Mouse (Mus musculus) limb, embryonic 14.5 days (tissue): ENCODE results near the gene Ildr2. TPM values are rescaled to one million over a fixed set of nuclear protein-coding genes. Genes with fewer than 3 reads are reported as not detected.

Experiments
- ATAC-seq: fragments of 200-750 bp; cut with Nextera tagmentation; 2 replicates; pipeline ENCODE4 v1.8.0; 2017; ENCODE audit warnings: low read depth, moderate number of reproducible peaks, moderate TSS enrichment; ENCODE audit not compliant: low FRiP score
- DNase-seq: peaks from one replicate; pipeline ENCODE4 v3.0.0-alpha.2; 2015; ENCODE audit warnings: low spot score
- H3K27ac ChIP-seq: fragments of 300-500 bp; sonication (generic); replicated peaks from 2 replicates; pipeline ENCODE4 v1.5.1; 2014; ENCODE audit warnings: low read depth, mild to moderate bottlenecking, low read length, moderate library complexity, mixed read lengths
- H3K27me3 ChIP-seq: fragments of 300-500 bp; sonication (generic); 2 replicates; pipeline ENCODE4 v1.6.1; 2014; ENCODE audit warnings: low read length, mixed read lengths; ENCODE audit not compliant: control insufficient read depth, insufficient read depth
- H3K36me3 ChIP-seq: fragments of 300-500 bp; sonication (generic); 2 replicates; pipeline ENCODE4 v1.6.1; 2014; ENCODE audit warnings: mild to moderate bottlenecking, low read length, moderate library complexity, mixed read lengths; ENCODE audit not compliant: control insufficient read depth, insufficient read depth
- H3K4me1 ChIP-seq: fragments of 300-500 bp; sonication (generic); 2 replicates; pipeline ENCODE4 v1.6.1; 2014; ENCODE audit warnings: antibody characterized with exemption, low read length, mixed read lengths; ENCODE audit not compliant: control insufficient read depth, insufficient read depth
- H3K4me2 ChIP-seq: fragments of 300-500 bp; sonication (generic); replicated peaks from 2 replicates; pipeline ENCODE4 v1.6.1; 2014; ENCODE audit warnings: low read depth, mild to moderate bottlenecking, low read length, moderate library complexity; ENCODE audit not compliant: severe bottlenecking
- H3K4me3 ChIP-seq: fragments of 300-500 bp; sonication (generic); replicated peaks from 2 replicates; pipeline ENCODE4 v1.5.1; 2014; ENCODE audit warnings: low read length
- H3K9ac ChIP-seq: fragments of 300-500 bp; sonication (generic); 2 replicates; pipeline ENCODE4 v1.6.1; 2014; ENCODE audit warnings: mild to moderate bottlenecking, low read depth, low read length, moderate library complexity; ENCODE audit not compliant: severe bottlenecking
- H3K9me3 ChIP-seq: fragments of 300-500 bp; sonication (generic); 2 replicates; pipeline ENCODE4 v1.6.1; 2016; ENCODE audit warnings: low read length; ENCODE audit not compliant: control insufficient read depth
- POLR2A ChIP-seq: fragments of 200-500 bp; IDR thresholded peaks from 2 replicates; pipeline ENCODE4 v1.8.0; 2012; ENCODE audit warnings: inconsistent platforms, mild to moderate bottlenecking, moderate library complexity, borderline replicate concordance; ENCODE audit not compliant: insufficient read depth, insufficient read length; ENCODE audit errors: extremely low read depth
- polyA plus RNA-seq, 2 experiments: library from polyadenylated mRNA; depleted of rRNA in 1 of 2; stranded (reverse) in 1 of 2; unstranded in 1 of 2; fragments of >200 nt; fragmentation: Nextera tagmentation in 1 of 2; extraction: Ambion mirVana in 1 of 2; gene quantifications; 2 replicates each; pipeline versions ENCODE4 v1.2.1 to v1.2.3; 2012 to 2014

The Ildr2 gene
- polyA plus RNA-seq, 2 experiments = 0.31 to 0.33 TPM

DNA sequence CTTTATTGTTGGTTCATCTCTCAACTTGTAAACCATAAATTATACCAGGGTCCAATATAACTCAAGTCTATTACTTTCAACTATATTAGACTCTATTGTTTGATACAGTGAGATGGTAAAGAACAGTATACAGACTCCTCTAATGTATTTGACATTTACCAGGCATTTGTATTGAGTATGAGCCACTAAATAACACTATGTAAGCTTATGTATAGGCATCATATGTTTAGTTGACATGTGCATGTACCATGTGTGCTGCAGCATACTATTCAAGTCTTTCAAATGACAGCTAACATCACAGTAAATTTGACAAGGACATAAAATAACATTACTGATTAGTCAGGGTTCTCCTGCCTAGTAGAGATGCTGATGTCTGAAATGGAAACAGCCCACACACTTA lies 109.2 kb downstream of the Ildr2 start:
- Histone ChIP-seq H3K9me3 (no peaks in the 10 kb centered on the region), H3K36me3 (no peaks in the 10 kb centered on the region), H3K9ac (no peak overlapping the region), H3K4me2 (no peak overlapping the region), H3K27me3 (no peaks in the 10 kb centered on the region), H3K4me1 (no peaks in the 10 kb centered on the region), H3K27ac (no peak overlapping the region), H3K4me3 (no peak overlapping the region)
- ATAC-seq (no peak), DNase-seq (no peak)
- no peak for TF ChIP-seq POLR2A

Other genes starting within 250 kb of the Ildr2 start
- 2.6 and 3.6 TPM in 2 replicates for gene Dusp27, start 126.2 kb upstream of the Ildr2 start, polyA plus RNA-seq (2012; rRNA removed)
- 4.8 and 6.4 TPM in 2 replicates for gene Dusp27, start 126.2 kb upstream of the Ildr2 start, polyA plus RNA-seq (2014; fragmentation: Nextera tagmentation; extraction: Ambion mirVana)
- gene Gpa33, start 123.9 kb upstream of the Ildr2 start, polyA plus RNA-seq (2012; rRNA removed) = 0.96 and 1.2 TPM in 2 replicates
- 1.1 and 1.2 TPM in 2 replicates for gene Gpa33, start 123.9 kb upstream of the Ildr2 start, polyA plus RNA-seq (2014; fragmentation: Nextera tagmentation; extraction: Ambion mirVana)
- gene Mael, start 15.4 kb upstream of the Ildr2 start, polyA plus RNA-seq (2012; rRNA removed) = 0.04 and 0.08 TPM in 2 replicates
- not detected in 2 replicates for gene Mael, start 15.4 kb upstream of the Ildr2 start, polyA plus RNA-seq (2014; fragmentation: Nextera tagmentation; extraction: Ambion mirVana)
- 50.0 and 50.9 TPM in 2 replicates for gene Tada1, start 125.0 kb downstream of the Ildr2 start, polyA plus RNA-seq (2012; rRNA removed)
- 55.5 and 56.6 TPM in 2 replicates for gene Tada1, start 125.0 kb downstream of the Ildr2 start, polyA plus RNA-seq (2014; fragmentation: Nextera tagmentation; extraction: Ambion mirVana)
- 26.8 and 28.4 TPM in 2 replicates for gene Pogk, start 155.7 kb downstream of the Ildr2 start, polyA plus RNA-seq (2012; rRNA removed)
- gene Pogk, start 155.7 kb downstream of the Ildr2 start, polyA plus RNA-seq (2014; fragmentation: Nextera tagmentation; extraction: Ambion mirVana) = 21.7 and 26.2 TPM in 2 replicates
- gene Gm4846, start 243.4 kb downstream of the Ildr2 start, polyA plus RNA-seq (2012; rRNA removed) = not detected in 2 replicates
- gene Gm4846, start 243.4 kb downstream of the Ildr2 start, polyA plus RNA-seq (2014; fragmentation: Nextera tagmentation; extraction: Ambion mirVana) = not detected in 2 replicates